Mouse (Mus musculus) MEL (cell line): ENCODE results near the gene Glyatl3. TPM values are rescaled to one million over a fixed set of nuclear protein-coding genes. Genes with fewer than 3 reads are reported as not detected.

ENCODE experiments used
- DNase-seq: peaks from one replicate; pipeline ENCODE4 v3.0.0; 2011; ENCODE audit warnings: low read depth, low spot score
- H3K27ac ChIP-seq: 2 replicates; pipeline ENCODE4 v1.5.1; 2012; ENCODE audit warnings: low read depth, mild to moderate bottlenecking, control low read depth, low read length, moderate library complexity; ENCODE audit not compliant: control insufficient read depth
- H3K27me3 ChIP-seq, 2 experiments: fragments of 150-350 bp in 1 of 2; sonication (generic) in 1 of 2; 2 replicates each; pipeline ENCODE4 v1.6.1; 2012; ENCODE audit warnings: low read length in 2 of 2, mild to moderate bottlenecking in 2 of 2, improper control_type of control experiment in 1 of 2, moderate library complexity in 1 of 2; ENCODE audit not compliant: insufficient read depth in 2 of 2, control insufficient read depth in 1 of 2
- H3K36me3 ChIP-seq, 2 experiments: 2 replicates each; pipeline ENCODE4 v1.6.1; 2012 to 2014; ENCODE audit warnings: low read length in 2 of 2, improper control_type of control experiment in 1 of 2, inconsistent platforms in 1 of 2, mild to moderate bottlenecking in 1 of 2; ENCODE audit not compliant: insufficient read depth in 2 of 2, control insufficient read depth in 1 of 2
- H3K4me1 ChIP-seq, 2 experiments: fragments of 150-350 bp in 1 of 2; sonication (generic) in 1 of 2; 2 replicates each; pipeline ENCODE4 v1.6.1; 2012; ENCODE audit warnings: low read length in 2 of 2, improper control_type of control experiment in 1 of 2, mild to moderate bottlenecking in 1 of 2; ENCODE audit not compliant: insufficient read depth in 2 of 2, control insufficient read depth in 1 of 2
- H3K4me3 ChIP-seq, 2 experiments: fragments of 150-350 bp in 1 of 2; sonication (generic) in 1 of 2; 2 replicates each; pipeline ENCODE4 v1.5.1; 2012; ENCODE audit warnings: low read depth in 2 of 2, low read length in 2 of 2, mild to moderate bottlenecking in 2 of 2, moderate library complexity in 2 of 2, control low read depth in 1 of 2, improper control_type of control experiment in 1 of 2; ENCODE audit not compliant: control insufficient read depth in 1 of 2, insufficient read depth in 1 of 2
- H3K79me2 ChIP-seq: 2 replicates; pipeline ENCODE4 v1.6.1; 2012; ENCODE audit warnings: mild to moderate bottlenecking, low read length, moderate library complexity; ENCODE audit not compliant: control insufficient read depth, poor library complexity, insufficient read depth
- H3K9ac ChIP-seq: 2 replicates; pipeline ENCODE4 v1.6.1; 2012; ENCODE audit warnings: low read depth, mild to moderate bottlenecking, control low read depth, low read length, moderate library complexity; ENCODE audit not compliant: control insufficient read depth, poor library complexity, severe bottlenecking
- H3K9me3 ChIP-seq: fragments of 150-350 bp; sonication (generic); replicated peaks from 2 replicates; pipeline ENCODE4 v1.6.1; 2012; ENCODE audit warnings: mild to moderate bottlenecking, low read length, improper control_type of control experiment, moderate library complexity; ENCODE audit not compliant: insufficient read depth
- BHLHE40 ChIP-seq: IDR thresholded peaks from 2 replicates; pipeline ENCODE4 v1.6.1; 2012; ENCODE audit warnings: low read depth, mild to moderate bottlenecking, inconsistent platforms, low read length, improper control_type of control experiment, borderline replicate concordance
- CHD1 ChIP-seq: IDR thresholded peaks from 2 replicates; pipeline ENCODE4 v1.6.1; 2012; ENCODE audit warnings: low read depth, mild to moderate bottlenecking, inconsistent platforms, low read length, improper control_type of control experiment
- CTCF ChIP-seq, 3 experiments: IDR thresholded peaks in 2 of 3; conservative IDR thresholded peaks in 1 of 3; 2 replicates each; pipeline ENCODE4 v1.5.1; 2011 to 2012; ENCODE audit warnings: low read length in 3 of 3, low read depth in 2 of 3, mild to moderate bottlenecking in 2 of 3, improper control_type of control experiment in 1 of 3, inconsistent platforms in 1 of 3, mixed read lengths in 1 of 3, moderate library complexity in 1 of 3; ENCODE audit not compliant: control insufficient read depth in 1 of 3, insufficient read depth in 1 of 3, poor library complexity in 1 of 3, severe bottlenecking in 1 of 3
- E2F4 ChIP-seq: IDR thresholded peaks from 2 replicates; pipeline ENCODE4 v1.6.1; 2011; ENCODE audit warnings: low read depth, low read length, improper control_type of control experiment, borderline replicate concordance
- ELF1 ChIP-seq: IDR thresholded peaks from 2 replicates; pipeline ENCODE4 v1.6.1; 2014; ENCODE audit warnings: low read depth, mild to moderate bottlenecking, inconsistent platforms, low read length, improper control_type of control experiment, moderate library complexity
- EP300 ChIP-seq, 2 experiments: IDR thresholded peaks; 2 replicates each; pipeline ENCODE4 v1.6.1; 2011; ENCODE audit warnings: improper control_type of control experiment in 2 of 2, low read length in 2 of 2, low read depth in 1 of 2, mild to moderate bottlenecking in 1 of 2
- ETS1 ChIP-seq: IDR thresholded peaks from 2 replicates; pipeline ENCODE4 v1.6.1; 2012; ENCODE audit warnings: low read depth, mild to moderate bottlenecking, inconsistent platforms, low read length, improper control_type of control experiment, moderate library complexity
- GABPA ChIP-seq: IDR thresholded peaks from 2 replicates; pipeline ENCODE4 v1.6.1; 2012; ENCODE audit warnings: low read depth, mild to moderate bottlenecking, inconsistent platforms, low read length, improper control_type of control experiment, moderate library complexity
- GATA1 ChIP-seq: IDR thresholded peaks from 2 replicates; pipeline ENCODE4 v1.6.1; 2011; ENCODE audit warnings: low read depth, low read length, improper control_type of control experiment
- KAT2A ChIP-seq: conservative IDR thresholded peaks from 2 replicates; pipeline ENCODE4 v1.6.1; 2012; ENCODE audit warnings: low read depth, low read length, improper control_type of control experiment, inconsistent platforms
- MAFK ChIP-seq: IDR thresholded peaks from 2 replicates; pipeline ENCODE4 v1.6.1; 2011; ENCODE audit warnings: low read depth, mild to moderate bottlenecking, low read length, improper control_type of control experiment, borderline replicate concordance
- MAZ ChIP-seq: IDR thresholded peaks from 2 replicates; pipeline ENCODE4 v1.6.1; 2012; ENCODE audit warnings: low read depth, mild to moderate bottlenecking, inconsistent platforms, low read length, improper control_type of control experiment
- MEF2A ChIP-seq: IDR thresholded peaks from 2 replicates; pipeline ENCODE4 v1.6.1; 2014; ENCODE audit warnings: low read depth, mild to moderate bottlenecking, inconsistent platforms, low read length, improper control_type of control experiment; ENCODE audit not compliant: poor library complexity, insufficient replicate concordance, severe bottlenecking; ENCODE audit errors: extremely low read depth
- MXI1 ChIP-seq: IDR thresholded peaks from 2 replicates; pipeline ENCODE4 v1.6.1; 2011; ENCODE audit warnings: mild to moderate bottlenecking, low read depth, low read length, improper control_type of control experiment
- MYB ChIP-seq: IDR thresholded peaks from 2 replicates; pipeline ENCODE4 v1.6.1; 2011; ENCODE audit warnings: mild to moderate bottlenecking, low read depth, low read length, improper control_type of control experiment
- MYC ChIP-seq: IDR thresholded peaks from 2 replicates; pipeline ENCODE4 v1.6.1; 2011; ENCODE audit warnings: low read depth, mild to moderate bottlenecking, low read length, improper control_type of control experiment, moderate library complexity
- NRF1 ChIP-seq: IDR thresholded peaks from 2 replicates; pipeline ENCODE4 v1.6.1; 2014; ENCODE audit warnings: low read depth, mild to moderate bottlenecking, inconsistent platforms, low read length, improper control_type of control experiment, moderate library complexity; ENCODE audit not compliant: poor library complexity, insufficient read depth, severe bottlenecking
- POLR2A ChIP-seq, 2 experiments: IDR thresholded peaks; 2 replicates each; pipeline ENCODE4 v1.6.1; 2011 to 2012; ENCODE audit warnings: low read length in 2 of 2, mild to moderate bottlenecking in 2 of 2, control low read depth in 1 of 2, improper control_type of control experiment in 1 of 2, low read depth in 1 of 2, moderate library complexity in 1 of 2; ENCODE audit not compliant: control insufficient read depth in 1 of 2, insufficient read depth in 1 of 2, poor library complexity in 1 of 2
- POLR2AphosphoS5 ChIP-seq: IDR thresholded peaks from 2 replicates; pipeline ENCODE4 v1.6.1; 2012; ENCODE audit warnings: low read depth, borderline replicate concordance, mild to moderate bottlenecking, inconsistent platforms, low read length, moderate library complexity, mixed read lengths
- RCOR1 ChIP-seq: IDR thresholded peaks from 2 replicates; pipeline ENCODE4 v1.6.1; 2012; ENCODE audit warnings: low read depth, mild to moderate bottlenecking, inconsistent platforms, low read length, improper control_type of control experiment
- SIN3A ChIP-seq: IDR thresholded peaks from 2 replicates; pipeline ENCODE4 v1.6.1; 2012; ENCODE audit warnings: low read length, improper control_type of control experiment, inconsistent platforms
- SMC3 ChIP-seq: IDR thresholded peaks from 2 replicates; pipeline ENCODE4 v1.6.1; 2011; ENCODE audit warnings: low read depth, low read length, improper control_type of control experiment
- TAL1 ChIP-seq: IDR thresholded peaks from 2 replicates; pipeline ENCODE4 v1.6.1; 2012; ENCODE audit warnings: mild to moderate bottlenecking, inconsistent platforms, low read length, moderate library complexity, mixed read lengths
- TCF12 ChIP-seq: IDR thresholded peaks from 2 replicates; pipeline ENCODE4 v1.6.1; 2014; ENCODE audit warnings: low read depth, mild to moderate bottlenecking, inconsistent platforms, low read length, improper control_type of control experiment, moderate library complexity
- UBTF ChIP-seq: IDR thresholded peaks from 2 replicates; pipeline ENCODE4 v1.6.1; 2012; ENCODE audit warnings: low read depth, mild to moderate bottlenecking, inconsistent platforms, low read length, improper control_type of control experiment, moderate library complexity, borderline replicate concordance; ENCODE audit not compliant: insufficient read depth
- USF2 ChIP-seq, 2 experiments: IDR thresholded peaks; 2 replicates each; pipeline ENCODE4 v1.6.1; 2011 to 2012; ENCODE audit warnings: improper control_type of control experiment in 2 of 2, low read length in 2 of 2, borderline replicate concordance in 1 of 2, inconsistent platforms in 1 of 2, low read depth in 1 of 2, mild to moderate bottlenecking in 1 of 2; ENCODE audit not compliant: insufficient read depth in 1 of 2
- ZC3H11A ChIP-seq: IDR thresholded peaks from 2 replicates; pipeline ENCODE4 v1.6.1; 2012; ENCODE audit warnings: low read depth, mild to moderate bottlenecking, inconsistent platforms, low read length, improper control_type of control experiment
- ZMIZ1 ChIP-seq: IDR thresholded peaks from 2 replicates; pipeline ENCODE4 v1.6.1; 2012; ENCODE audit warnings: low read depth, mild to moderate bottlenecking, inconsistent platforms, low read length, improper control_type of control experiment, moderate library complexity
- polyA plus RNA-seq, 2 experiments: library from polyadenylated mRNA; stranded (reverse) in 1 of 2; unstranded in 1 of 2; fragments of >175 nt in 1 of 2; fragments of >200 nt in 1 of 2; gene quantifications; 2 replicates each; pipeline versions ENCODE4 v1.2.1 to v1.2.4; 2012; ENCODE audit warnings: low replicate concordance in 2 of 2, low read depth in 1 of 2; ENCODE audit not compliant: insufficient read length in 2 of 2, insufficient read depth in 1 of 2, missing spikeins in 1 of 2
- total RNA-seq: library from RNA; depleted of rRNA; stranded (reverse); fragments of 300-350 nt; gene quantifications from 2 replicates; pipeline ENCODE4 v1.2.3, GENCODE M21; 2012

Glyatl3 gene
- total and polyA plus RNA-seq, 3 experiments, result 0.33 TPM; not detected in 2

DNA sequence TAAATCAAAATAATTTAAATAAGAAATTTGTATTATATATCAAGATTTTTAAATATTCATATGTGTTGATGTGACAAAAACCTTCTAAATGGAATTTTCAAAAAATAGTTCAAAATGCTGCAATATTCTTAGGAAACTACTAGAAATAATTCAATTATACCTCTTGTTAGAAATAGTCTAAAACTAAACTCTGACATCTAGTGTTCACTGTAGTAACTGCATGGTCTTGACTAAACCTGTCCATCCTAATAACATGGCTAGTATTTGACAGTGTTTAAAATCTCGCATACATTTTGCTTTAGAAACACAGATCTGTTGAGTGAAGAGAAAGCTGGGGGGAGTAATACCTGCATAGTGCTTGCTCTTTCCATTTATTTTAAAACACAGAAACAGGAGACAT lies 17.3 kb downstream of the Glyatl3 start (continued):
- no peak for TF ChIP-seq GABPA
- peak; percentile 94 for TF ChIP-seq ZC3H11A
- no peak for TF ChIP-seq NRF1
- no peak for TF ChIP-seq TAL1
- no peak for TF ChIP-seq CHD1

DNA sequence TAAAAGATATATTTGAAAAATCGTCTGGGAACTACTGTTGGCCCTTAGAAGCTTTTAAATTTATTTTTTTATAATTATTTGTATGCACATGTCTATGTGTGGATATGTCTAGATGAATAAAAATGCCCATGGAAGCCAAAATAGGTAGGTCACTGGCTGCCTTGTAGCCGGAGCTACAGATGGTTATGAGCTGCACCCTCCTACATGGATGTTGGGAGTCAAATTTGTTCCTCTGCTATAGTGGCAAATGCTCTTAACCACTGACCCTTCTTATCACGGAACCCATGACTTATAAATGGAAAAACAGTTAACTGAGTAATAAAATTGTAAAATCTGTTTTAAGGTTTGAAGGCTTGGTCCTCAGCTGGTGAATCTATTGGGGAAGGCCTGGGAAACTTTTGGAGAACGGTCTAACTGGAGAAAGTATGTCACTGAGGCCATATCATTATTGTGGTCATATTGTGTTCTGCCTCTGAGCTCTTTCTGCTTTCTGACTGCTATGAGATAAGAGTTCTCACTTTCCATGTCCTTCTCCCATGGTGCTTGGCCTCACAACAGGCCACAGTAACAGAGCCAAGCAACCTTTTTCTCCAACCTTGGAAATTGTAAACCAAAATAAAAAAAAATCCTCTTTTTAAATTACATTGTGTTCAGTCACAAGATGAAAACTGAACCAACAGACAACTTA lies 26.2 kb downstream of the Glyatl3 start:
- no peaks in the 10 kb centered on the region for H3K9me3 ChIP-seq
- no peak overlapping the region for H3K4me3 ChIP-seq
- H3K36me3 ChIP-seq, result peaks cover 0 to 22% of the 10 kb centered on the region in 2 experiments; a peak in 2 of 4 replicates
- no peaks in the 10 kb centered on the region for H3K27me3 ChIP-seq
- no peaks in the 10 kb centered on the region for H3K79me2 ChIP-seq
- H3K4me1 ChIP-seq, result peaks cover 8 to 12% of the 10 kb centered on the region in 2 experiments
- no peak overlapping the region for H3K9ac ChIP-seq
- TF ChIP-seq UBTF (no peak), EP300 (IDR thresholded peaks at IDR 0.05; ENCODE audit: low read depth in 1 of 2, low read length in 2 of 2) (peak; percentile 68), TAL1 (peak; percentile 38), KAT2A (no peak), TCF12 (0 out of 2 replicates have a peak, but pooled peaks have one; percentile 34), POLR2AphosphoS5 (no peak), ZMIZ1 (no peak), ETS1 (peak; percentile 44; the same call in 1 of the 2 replicates), SIN3A (no peak), ZC3H11A (no peak), RCOR1 (no peak; the same call in 1 of the 2 replicates), E2F4 (no peak), CHD1 (no peak), GATA1 (peak; percentile 50), POLR2A (IDR thresholded peaks at IDR 0.05; ENCODE audit: control insufficient read depth in 1 of 2, insufficient read depth in 1 of 2, low read depth in 1 of 2, low read length in 2 of 2, poor library complexity in 1 of 2) (no peak), ELF1 (no peak), MXI1 (no peak), CTCF (IDR thresholded peaks at IDR 0.05 in 2 of 3, conservative IDR thresholded peaks at IDR 0.05 in 1 of 3; ENCODE audit: control insufficient read depth in 1 of 3, insufficient read depth in 1 of 3, low read depth in 2 of 3, low read length in 3 of 3, poor library complexity in 1 of 3, severe bottlenecking in 1 of 3) (no peak), NRF1 (no peak), MAFK (no peak), MAZ (no peak), MYC (no peak), MYB (no peak), SMC3 (no peak), BHLHE40 (no peak), MEF2A (no peak), USF2 (IDR thresholded peaks at IDR 0.05; ENCODE audit: borderline replicate concordance in 1 of 2, insufficient read depth in 1 of 2, low read depth in 1 of 2, low read length in 2 of 2) (no peak)
- DNase-seq, result peak; percentile 68
- H3K27ac ChIP-seq, result no peak overlapping the region
